Mouse (Mus musculus): ENCODE measurements around the gene Gm2016.
"Not testable (repeated sequence)": the region's sequence is repeated elsewhere in the genome, so short reads cannot be mapped to it uniquely, and the experiment has no call there.

The Gm2016 gene

DNA sequence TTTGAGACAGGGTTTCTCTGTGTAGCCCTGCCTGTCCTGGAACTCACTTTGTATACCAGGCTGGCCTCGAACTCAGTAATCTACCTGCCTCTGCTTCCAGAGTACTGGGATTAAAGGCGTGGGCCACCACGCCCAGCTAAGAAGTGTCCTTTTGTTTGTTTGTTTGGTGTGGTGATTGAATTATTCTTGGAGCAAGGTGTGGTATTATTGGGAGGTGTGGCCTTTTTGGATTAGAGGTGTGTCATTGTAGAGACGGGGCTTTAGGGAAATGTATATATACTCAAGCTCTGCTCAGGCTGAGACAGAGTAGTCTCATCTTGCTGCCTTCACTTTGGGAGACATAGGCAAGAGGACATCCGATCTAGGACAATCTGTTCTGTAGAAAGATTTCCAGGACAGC is at the start of gene Gm2016:
Gene Gm2016, plus strand, starts transcription at position 301 of the 400 bp plus-strand sequence.
- not testable (repeated sequence) for DNase-seq (ENCODE audit: low spot score in 2 of 2)

DNA sequence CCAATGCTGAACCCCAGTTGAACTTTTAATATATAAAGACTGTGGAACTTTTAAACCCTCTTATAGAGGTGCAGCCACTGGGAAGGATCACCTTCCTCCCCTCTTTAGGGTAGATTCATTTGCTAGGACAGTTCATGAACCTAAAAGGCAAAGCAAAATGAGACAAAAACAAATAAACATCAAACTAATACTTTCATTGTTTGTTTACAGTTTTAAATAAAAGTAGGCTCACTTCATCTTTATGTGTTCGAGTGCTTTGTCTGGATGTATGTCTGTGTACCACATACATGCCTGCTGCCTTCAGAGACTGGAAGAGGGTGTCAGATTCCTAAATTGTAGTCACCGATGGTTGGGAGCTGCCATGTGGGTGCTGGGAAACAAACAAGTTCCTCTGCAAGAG is 31.6 kb upstream of the Gm2016 start, which contains the start of gene Gm2001:
Gene Gm2001, minus strand, starts transcription at position 101 of the 400 bp plus-strand sequence.
- not testable (repeated sequence) for DNase-seq (ENCODE audit: low spot score in 2 of 2)

DNA sequence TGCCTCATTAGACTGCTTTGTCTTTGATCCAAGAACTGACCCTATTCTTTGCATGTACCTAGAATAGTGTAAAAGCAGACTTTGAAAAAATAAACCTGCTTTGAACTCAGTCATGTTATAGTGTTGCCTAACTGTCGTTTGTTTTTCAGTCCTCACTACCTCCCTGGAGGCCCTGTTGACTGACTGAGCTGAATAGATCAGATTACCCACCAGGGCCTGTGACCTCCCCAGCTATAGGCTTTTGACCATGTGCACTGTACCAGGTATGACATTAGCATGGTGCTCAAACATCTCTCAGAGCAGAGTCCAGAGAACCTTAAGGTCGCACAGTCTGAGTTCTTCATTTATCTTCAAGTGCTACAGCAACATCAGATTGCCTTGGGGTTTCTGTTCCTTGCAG is 23.2 kb upstream of the Gm2016 start:
- not testable (repeated sequence) for DNase-seq (ENCODE audit: low spot score in 2 of 2)

DNA sequence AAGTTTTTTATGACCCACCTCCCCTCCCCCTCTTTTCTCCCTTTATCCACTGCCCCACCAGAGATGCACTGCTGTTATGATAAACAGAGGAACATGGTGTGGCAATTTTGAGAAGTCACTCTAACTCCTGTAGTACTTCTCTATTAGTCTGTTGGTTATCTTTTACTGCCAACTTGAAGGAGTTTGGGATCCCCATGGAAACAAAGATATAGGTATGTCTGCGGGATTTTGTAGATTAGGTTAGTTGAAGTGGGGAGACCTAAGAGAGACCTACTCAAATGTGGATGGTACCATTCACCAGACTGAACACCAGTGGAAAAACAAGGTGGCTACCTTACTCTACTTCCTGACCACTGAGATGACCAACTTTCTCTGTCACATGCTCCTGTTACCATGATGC is 17.8 kb upstream of the Gm2016 start:
- DNase-seq (ENCODE audit: low spot score in 2 of 2), result not testable (repeated sequence)

DNA sequence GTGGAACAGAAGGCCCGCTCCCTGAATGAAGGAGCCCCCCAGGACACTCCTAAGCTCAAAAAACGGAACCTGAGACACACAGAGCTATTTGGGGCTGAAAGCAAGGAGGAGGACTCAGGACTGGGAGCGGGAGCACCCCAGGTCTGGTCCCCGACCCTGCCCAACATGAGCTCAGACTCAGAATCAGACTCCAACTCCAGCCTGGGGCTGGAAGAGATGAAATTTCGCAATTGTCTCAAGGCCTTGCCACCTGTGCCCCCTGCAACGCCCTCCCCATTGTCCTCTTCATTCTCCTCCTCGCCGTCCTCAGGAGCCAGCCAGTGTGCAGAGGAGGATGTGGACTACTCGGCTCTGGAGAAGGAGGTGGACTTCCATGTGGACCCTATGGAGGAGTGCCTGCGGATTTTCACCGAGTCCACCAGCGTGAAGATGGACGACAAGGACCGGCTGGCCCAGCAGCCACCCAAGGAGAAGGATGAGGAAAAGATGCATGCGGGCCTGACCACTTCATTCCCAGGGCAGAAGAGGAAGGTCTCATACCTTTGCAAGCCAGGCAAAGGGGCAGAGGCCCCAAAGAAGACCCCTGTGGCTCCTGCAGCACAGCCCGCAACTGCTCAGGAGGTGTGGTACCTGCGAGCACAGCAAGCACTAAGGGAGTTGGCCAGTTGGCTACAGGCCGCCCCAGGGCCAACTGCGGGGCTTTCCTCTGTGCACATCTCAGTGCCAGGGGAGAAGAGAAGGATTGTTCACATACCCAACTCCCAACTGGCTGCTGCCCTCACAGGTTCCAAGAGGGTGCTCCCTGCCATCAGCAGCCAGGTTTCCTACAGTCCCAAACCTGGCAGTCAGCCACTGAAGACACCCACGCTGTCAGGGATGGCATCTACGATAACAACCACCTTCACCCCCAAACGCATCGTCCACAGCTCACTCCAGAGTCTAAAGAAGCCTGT is 11.9 kb upstream of the Gm2016 start:
- peak in 1 of 2 experiments; percentile 4 for DNase-seq (ENCODE audit: low spot score in 2 of 2)

DNA sequence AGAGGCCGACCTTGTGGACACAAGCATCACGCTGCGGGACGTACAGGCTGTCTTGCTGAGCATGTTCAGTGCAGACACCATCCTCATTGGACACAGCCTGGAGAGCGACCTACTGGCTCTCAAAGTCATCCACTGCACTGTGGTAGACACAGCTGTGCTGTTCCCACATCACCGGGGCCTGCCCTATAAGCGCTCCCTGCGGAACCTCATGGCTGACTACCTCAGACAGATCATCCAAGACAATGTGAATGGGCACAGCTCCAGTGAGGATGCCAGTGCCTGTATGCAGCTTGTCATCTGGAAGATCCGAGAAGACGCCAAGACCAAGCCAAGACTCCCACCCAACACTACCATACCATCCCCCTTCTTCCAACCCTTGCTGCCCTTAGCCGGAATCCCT is 10.2 kb upstream of the Gm2016 start:
- DNase-seq (ENCODE audit: low spot score in 2 of 2), result not testable (repeated sequence)

DNA sequence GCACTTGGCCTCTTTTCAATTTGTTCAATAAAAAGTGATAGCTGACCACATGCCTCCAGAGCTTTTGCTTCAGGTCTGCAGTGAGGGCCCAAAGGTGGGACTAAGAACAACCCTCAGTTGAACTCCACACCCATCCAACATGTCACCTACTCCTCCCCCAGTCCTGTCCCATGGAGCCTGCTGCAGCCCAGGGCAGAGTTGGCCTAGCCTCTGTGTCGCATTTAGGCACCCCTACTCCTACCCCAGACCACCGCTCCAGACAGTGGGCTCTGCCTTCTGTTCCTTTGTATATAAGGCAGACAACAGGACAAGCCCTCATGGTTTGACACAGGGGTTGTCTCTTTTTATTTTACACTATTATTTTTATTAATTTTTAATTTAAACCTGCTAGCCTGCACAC is 9.8 kb upstream of the Gm2016 start:
- DNase-seq (ENCODE audit: low spot score in 2 of 2), result not testable (repeated sequence)

DNA sequence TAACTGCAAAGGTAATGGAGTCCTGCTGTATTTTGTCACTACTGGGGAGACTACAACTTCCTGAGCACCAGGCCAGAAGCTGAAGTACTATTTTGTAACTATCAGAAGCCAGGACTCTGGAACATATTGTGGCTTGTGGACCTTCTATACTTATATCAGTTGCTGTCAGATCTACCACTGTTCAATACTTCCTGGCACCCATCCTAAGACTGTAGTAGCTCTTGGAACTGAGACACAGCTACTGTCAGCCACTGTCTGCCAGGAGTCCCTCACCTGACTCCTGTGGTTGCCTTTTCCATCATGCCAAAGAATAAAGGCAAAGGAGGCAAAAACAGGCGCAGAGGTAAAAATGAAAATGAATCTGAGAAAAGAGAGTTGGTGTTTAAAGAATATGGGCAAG is 21.2 kb downstream of the Gm2016 start, which contains the start of gene Gm2022:
Gene Gm2022, plus strand, starts transcription at position 301 of the 400 bp plus-strand sequence.
- DNase-seq (ENCODE audit: low spot score in 2 of 2), result not testable (repeated sequence)

DNA sequence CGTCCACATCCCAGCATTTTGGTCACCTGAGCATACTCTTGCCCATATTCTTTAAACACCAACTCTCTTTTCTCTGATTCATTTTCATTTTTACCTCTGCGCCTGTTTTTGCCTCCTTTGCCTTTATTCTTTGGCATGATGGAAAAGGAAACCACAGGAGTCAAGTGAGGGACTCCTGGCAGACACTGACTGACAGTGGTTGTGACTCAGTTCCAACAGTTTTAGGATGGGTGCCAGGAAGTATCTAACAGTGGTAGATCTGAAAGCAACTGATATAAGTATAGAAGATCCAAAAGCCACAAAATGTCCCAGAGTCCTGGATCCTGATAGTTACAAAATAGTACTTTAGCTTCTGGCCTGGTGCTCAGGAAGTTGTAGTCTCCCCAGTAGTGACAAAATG is 45.8 kb downstream of the Gm2016 start, which contains the start of gene Gm2035:
Gene Gm2035, minus strand, starts transcription at position 137 of the 400 bp plus-strand sequence.
- DNase-seq (ENCODE audit: low spot score in 2 of 2), result not testable (repeated sequence)

Data from spleen, postnatal 14 days (tissue).